Mouse (Mus musculus) lung, adult 2 months (tissue): Measurements from ENCODE around the gene Pole3.

Experiments used
- CTCF ChIP-seq: fragments of 200-500 bp; IDR thresholded peaks from 2 replicates; pipeline ENCODE4 v1.5.1; 2011; ENCODE audit warnings: mild to moderate bottlenecking, low read length, control low read depth; ENCODE audit not compliant: insufficient read depth
- POLR2A ChIP-seq: fragments of 200-500 bp; IDR thresholded peaks from 2 replicates; pipeline ENCODE4 v1.6.1; 2011; ENCODE audit warnings: low read depth, mild to moderate bottlenecking, control low read depth, low read length, borderline replicate concordance; ENCODE audit errors: extremely low read depth

- no peak for TF ChIP-seq CTCF
- TF ChIP-seq POLR2A = no peak
Observed at GRCm38 (mm10) chr4:62503374-62503970, 21.4 kb downstream of the Pole3 start, which contains the start of gene Hdhd3.
